Mouse (Mus musculus): Measurements from ENCODE around the gene Sycn.

Gene Sycn

GRCm38 (mm10) chr7:28558486-28558885 lies 17.8 kb downstream of the Sycn start:
- no peak for DNase-seq (ENCODE audit: low read depth, low spot score)

GRCm38 (mm10) chr7:28560856-28561255 lies 20.2 kb downstream of the Sycn start:
- no peak for DNase-seq (ENCODE audit: low read depth, low spot score)

- no peak for DNase-seq (ENCODE audit: low read depth, low spot score)
These were observed 21.3 kb downstream of the Sycn start for GRCm38 (mm10) chr7:28561967-28562366.

GRCm38 (mm10) chr7:28562371-28562770 lies 21.7 kb downstream of the Sycn start:
- DNase-seq (ENCODE audit: low read depth, low spot score): no peak

- DNase-seq (ENCODE audit: low read depth, low spot score): no peak
These were observed 22.3 kb downstream of the Sycn start for GRCm38 (mm10) chr7:28562951-28563350.

GRCm38 (mm10) chr7:28565407-28565806 lies 24.7 kb downstream of the Sycn start:
- DNase-seq (ENCODE audit: low read depth, low spot score): no peak

- no peak for DNase-seq (ENCODE audit: low read depth, low spot score)
These were observed 26.9 kb downstream of the Sycn start for GRCm38 (mm10) chr7:28567539-28567938.

- peak; percentile 50 for DNase-seq (ENCODE audit: low read depth, low spot score)
These were observed 27.6 kb downstream of the Sycn start for GRCm38 (mm10) chr7:28568253-28568652.

GRCm38 (mm10) chr7:28570291-28570981 lies 29.8 kb downstream of the Sycn start:
- DNase-seq (ENCODE audit: low read depth, low spot score): no peak

- no peak for DNase-seq (ENCODE audit: low read depth, low spot score)
These were observed 30.4 kb downstream of the Sycn start for GRCm38 (mm10) chr7:28570982-28571682.

- no peak for DNase-seq (ENCODE audit: low read depth, low spot score)
These were observed 32.0 kb downstream of the Sycn start for GRCm38 (mm10) chr7:28572689-28573088.

- no peak for DNase-seq (ENCODE audit: low read depth, low spot score)
These were observed 32.6 kb downstream of the Sycn start for GRCm38 (mm10) chr7:28573236-28573635.

GRCm38 (mm10) chr7:28575597-28575996 lies 34.9 kb downstream of the Sycn start:
- no peak for DNase-seq (ENCODE audit: low read depth, low spot score)

- no peak for DNase-seq (ENCODE audit: low read depth, low spot score)
These were observed 35.7 kb downstream of the Sycn start for GRCm38 (mm10) chr7:28576271-28576914.

- DNase-seq (ENCODE audit: low read depth, low spot score): no peak
These were observed 37.3 kb downstream of the Sycn start for GRCm38 (mm10) chr7:28577826-28578542.

GRCm38 (mm10) chr7:28578543-28579053 lies 37.9 kb downstream of the Sycn start:
- DNase-seq (ENCODE audit: low read depth, low spot score): no peak

- no peak for DNase-seq (ENCODE audit: low read depth, low spot score)
These were observed 39.1 kb downstream of the Sycn start for GRCm38 (mm10) chr7:28579826-28580225.

GRCm38 (mm10) chr7:28581721-28582120 lies 41.0 kb downstream of the Sycn start:
- DNase-seq (ENCODE audit: low read depth, low spot score): no peak

- no peak for DNase-seq (ENCODE audit: low read depth, low spot score)
These were observed 42.2 kb downstream of the Sycn start for GRCm38 (mm10) chr7:28582841-28583240.

GRCm38 (mm10) chr7:28583570-28584344 lies 43.1 kb downstream of the Sycn start:
- DNase-seq (ENCODE audit: low read depth, low spot score): no peak

- no peak for DNase-seq (ENCODE audit: low read depth, low spot score)
These were observed 43.8 kb downstream of the Sycn start for GRCm38 (mm10) chr7:28584468-28584867.
